Mouse (Mus musculus): ENCODE data around the gene Slamf9.

Gene Slamf9

DNA sequence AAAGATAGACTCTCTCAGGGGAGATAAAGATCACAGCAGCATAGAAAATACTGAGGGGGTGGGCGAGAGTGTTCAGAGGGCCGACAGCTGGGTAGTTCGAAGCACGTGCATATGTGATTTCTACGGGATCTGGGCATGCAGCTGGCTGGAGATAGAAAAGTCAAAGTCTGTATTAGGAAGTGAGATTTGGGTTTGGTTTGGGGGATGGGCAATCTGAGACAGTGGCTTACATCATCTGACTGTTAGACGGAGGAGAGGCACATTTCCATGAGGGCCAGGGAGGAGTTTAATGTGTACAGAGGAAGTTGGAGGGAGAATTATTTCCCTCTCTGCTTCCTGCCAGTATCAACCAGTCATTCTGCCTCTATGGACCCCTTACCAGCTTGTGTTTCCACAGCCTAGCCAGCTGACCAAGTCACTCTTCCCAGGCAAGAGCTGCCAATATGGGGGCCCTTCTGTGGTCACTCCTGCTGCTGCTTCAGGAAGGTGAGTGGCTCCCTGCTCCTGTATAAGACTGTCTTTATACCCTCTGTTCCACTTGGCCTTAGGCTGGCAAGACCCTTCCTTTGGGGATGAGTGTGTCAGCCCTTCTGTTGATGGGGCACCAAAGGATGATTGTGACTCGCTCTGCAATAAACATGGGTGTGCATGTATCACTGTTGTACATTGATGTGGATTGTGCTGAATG lies at the start of gene Slamf9:
Gene Slamf9, plus strand, starts transcription at position 305 of the 688 bp plus-strand sequence.
- DNase-seq, result peak; percentile 19

DNA sequence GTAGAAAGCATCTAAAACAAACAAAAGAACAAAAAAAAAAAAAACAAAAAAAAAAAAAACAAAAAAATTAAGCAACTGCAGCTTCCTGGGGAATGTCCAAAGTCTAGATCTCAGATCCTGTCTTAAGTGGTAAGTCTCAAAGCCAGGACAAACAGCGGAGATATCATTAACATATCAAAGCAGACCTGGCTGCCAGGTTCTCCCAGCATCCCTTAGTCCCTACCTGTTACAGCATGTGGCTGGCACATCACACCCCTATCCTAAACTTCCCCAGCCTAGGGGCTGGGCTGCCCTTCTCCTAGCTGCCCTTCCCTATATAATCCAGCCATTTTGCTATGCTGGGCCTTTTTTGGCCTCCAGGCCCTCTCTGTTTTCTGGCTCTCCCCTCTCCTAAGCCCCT lies 48.7 kb upstream of the Slamf9 start:
- DNase-seq, result no peak

DNA sequence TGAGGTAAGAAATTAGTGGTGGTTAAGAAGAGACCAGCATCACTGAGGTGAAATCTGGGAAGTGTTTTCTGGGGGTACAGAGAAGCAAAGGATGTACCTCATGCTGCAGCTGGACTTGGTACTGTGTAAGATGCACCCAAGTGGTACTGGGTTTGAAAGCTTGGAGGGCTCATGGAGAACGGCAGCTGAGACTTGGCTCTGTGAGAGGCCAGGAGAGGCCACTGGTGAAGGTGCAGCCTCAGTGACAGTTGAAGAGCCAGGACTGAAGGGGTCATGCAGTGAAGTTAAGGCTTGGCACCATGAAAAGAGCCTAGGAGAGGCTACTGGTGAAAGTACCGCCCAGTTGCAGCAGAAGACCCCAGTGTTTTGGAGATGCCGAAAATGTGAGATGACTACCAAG lies 47.3 kb upstream of the Slamf9 start:
- DNase-seq, result no peak

DNA sequence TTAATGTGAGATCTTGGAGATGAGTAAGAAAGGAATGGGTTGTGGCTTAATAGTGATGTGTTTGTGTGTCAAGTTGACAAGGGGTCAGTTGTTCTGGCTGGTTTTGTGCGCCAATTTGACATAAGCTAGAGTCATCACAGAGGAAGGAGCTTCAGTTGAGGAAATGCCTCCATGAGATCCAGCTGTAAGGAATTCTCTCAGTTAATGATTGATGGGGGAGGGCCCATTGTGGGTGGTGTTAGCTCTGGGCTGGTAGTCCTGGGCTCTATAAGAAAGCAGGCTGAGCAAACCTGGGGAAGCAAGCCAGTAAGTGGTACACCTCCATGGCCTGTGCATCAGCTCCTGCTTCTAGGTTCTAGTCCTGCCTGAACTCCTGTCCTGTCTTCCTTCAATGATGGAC lies 46.5 kb upstream of the Slamf9 start:
- no peak for DNase-seq

DNA sequence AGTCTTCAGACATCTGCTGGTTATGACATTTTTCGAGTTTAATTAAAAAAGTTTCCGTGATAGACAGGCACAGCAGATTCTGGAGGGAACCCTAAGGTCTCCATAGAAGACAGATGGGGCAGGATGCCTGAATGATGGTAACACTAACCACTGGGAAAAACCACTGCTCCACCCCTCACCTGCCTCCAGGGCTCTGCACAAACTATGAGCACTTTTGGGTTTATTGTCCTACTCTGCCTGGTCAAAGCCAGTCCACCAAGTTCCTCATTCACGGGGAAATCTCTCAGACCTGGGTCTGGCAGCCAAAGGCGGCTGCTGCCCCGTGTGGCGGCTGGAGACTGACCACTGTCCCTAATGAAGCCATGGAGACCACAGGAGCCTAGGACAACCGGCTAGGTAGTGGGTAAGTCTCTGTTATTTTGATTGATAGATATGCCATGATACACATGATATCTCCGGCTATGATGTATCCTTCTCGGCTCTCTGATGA lies 44.4 kb upstream of the Slamf9 start:
- DNase-seq, result no peak

DNA sequence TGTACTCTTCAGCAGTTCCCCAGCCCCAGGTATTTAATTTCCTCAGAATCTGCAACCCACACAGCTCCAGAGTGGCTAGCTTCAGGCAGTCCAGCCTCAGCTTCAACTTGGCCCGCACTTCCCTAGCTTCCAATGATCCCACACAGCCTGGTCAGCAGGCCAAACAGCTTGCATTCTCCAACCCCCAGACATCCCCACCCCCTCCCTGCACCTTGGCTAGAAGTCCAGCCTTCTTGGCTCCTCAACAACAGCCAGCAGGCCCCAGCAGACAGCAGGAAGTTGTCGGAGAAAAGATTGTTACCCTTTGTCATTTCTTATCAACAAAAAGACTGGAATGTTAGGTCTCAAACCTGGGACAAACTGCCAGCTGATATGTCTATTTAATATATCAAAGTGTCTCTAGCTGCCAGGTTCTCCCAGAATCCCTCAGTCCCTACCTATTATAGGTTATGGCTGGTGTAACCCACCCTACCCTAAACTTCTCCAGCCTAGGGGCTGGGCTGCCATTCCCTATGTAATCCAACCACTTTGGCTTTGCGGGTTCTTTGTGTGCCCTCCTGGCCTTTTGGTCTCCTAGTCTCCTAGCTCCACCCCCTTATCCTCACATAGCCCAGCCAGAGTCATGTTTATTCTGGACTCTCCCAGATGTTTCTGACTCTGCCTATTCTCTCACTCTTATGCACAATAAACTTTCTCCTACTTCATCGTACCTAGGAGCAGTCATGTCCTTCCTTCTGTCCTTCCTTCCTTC lies 43.1 kb upstream of the Slamf9 start:
- DNase-seq, result no peak

DNA sequence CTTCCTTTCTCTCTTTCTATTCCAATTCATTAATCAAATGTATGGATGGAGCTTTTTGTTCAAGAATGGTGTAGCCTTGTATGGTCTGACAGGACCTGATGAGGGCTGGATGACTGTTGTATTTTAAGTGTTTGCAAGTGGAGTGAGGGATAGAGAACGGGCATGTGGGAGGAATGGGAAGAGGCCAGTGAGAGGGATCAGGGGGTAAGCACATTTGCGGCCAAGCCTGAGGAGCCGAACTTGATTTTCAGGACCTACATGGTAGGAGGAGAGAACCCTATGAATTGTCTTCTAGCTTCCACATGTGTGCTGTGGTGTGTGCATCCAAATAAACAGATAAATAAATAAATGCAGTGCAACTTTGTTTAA lies 42.6 kb upstream of the Slamf9 start:
- no peak for DNase-seq

DNA sequence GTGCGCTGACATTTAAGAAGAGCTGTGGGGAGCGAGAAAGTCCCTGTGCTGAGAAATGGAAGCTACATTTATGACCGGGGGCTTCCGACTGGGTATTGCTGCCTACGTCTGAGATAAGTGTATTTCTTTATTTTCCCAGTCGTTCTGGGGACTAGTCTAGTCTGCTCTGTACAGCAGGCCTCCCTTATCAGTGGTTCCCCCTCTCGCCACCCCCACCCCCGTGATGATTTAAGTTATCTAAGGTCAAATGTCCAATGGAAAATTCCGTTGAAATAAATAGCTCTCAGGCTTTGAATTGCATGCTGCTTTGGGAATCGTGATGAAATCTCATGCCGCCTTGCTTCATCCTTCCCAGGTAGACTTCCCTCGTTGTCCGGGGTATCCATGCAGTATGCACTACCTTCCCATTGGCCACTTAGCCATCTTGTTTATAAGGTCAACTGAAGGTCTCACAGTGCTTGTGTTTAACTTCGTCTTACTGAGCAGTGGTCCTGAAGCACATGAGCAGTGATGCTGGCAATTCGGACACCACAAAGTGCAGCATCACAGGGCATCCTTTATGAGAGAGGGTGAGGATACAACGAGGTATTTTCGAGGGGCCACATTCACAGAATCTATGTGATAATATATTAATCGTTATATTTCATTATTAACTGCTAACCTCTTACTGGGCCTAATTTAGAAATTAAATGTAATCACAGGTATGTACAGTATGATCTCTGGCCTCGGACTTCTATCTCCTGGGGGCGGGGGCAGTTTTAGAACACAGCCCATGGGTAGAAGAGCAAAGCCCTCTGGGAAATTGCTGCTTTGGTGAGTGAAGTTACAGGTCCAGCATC lies 41.9 kb upstream of the Slamf9 start:
- no peak for DNase-seq

DNA sequence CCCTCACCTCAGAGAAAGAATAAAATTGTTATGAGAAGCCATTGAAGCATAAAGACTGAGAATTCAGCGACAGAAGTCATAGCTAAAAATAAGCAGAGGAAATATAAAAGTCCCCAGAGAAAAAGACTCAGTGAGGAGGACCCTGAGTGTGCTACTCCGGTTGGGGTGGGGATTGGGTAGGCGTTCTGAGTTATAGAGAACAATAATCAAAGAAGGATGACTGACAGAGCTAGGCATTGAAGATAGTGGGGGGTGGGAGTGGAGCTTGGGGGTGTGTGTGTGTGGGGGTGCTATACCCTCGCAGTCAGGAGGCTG lies 41.4 kb upstream of the Slamf9 start:
- DNase-seq, result no peak

DNA sequence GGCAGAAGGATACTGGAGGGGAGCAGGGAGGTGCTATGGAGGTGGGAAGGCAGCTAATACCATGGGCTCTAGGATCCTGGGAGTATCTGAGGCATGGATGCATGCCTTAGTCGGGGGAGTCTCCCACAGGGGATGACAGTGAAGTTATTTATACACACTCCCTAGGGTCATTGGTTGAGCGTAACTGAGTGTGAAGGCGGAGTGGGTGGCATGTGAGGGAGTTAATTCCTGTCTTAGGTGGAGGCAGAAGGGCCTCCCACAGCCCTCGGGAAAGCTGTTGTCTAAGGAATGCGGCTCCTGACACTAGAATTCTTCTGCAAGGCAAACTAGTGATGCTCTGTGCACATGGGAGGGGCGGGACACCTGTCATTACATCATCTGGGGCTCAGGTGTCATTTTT lies 38.4 kb upstream of the Slamf9 start:
- no peak for DNase-seq

DNA sequence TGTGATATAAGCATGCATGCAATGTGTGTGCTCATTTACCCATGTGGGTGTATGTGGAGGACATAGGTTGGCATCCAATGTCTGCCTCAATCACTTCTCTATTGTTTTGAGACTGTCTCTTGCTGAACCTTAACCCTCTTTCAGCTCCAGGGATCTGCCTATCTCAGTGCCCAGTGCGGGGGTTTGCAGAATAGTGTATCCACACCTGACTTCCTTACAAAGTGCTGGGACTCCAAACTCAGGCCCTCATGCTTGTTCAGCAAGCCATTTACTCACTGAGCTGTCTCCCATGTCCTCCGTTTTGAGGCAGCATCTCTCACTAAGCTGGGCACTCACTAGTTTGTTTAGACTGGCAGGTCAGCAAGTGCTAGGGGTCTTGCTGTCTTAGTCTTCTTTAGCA lies 36.5 kb upstream of the Slamf9 start:
- DNase-seq, result no peak

DNA sequence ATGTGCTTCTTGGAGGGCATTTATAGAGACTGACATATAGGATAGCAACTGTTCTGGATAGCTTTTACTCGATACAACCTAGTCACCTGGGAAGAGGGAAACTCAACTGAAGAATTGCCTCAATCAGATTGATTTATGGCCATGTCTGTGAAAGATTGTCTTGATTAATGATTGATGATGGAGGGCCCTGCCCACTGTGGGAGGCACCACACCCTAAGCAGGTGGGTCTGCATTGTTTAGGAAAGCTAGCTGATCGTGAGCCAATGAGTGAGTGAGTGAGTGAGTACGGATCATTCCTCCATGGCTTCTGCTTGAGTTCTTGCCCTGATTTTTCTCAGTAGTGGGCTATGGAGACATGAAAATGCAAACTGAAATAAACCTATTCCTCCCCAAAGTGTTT lies 34.6 kb upstream of the Slamf9 start:
- no peak for DNase-seq

DNA sequence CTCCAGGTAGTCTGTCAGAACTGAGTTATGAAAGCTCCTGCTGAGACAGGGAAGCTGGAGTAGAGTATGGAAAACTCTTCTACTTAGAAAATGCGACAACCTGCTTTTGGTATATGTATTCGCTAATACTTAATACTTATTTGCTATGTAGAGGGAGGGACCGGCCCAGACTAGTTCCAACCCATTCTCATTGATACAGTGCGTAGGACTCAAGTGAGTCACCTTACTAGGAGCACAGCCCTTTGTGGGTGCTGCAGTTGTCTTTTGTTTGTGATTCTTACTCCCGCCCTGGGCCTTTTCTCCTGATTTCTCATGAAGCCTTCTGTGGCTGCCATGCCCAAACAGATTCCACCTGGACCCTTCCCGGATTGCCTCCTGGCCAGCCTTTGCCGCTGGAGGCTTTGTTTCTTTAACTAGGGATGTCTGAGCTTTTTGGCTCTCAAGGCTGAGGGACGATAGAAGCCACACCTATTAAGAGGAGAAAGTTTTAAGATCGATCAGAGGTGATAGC lies 33.2 kb upstream of the Slamf9 start:
- no peak for DNase-seq

DNA sequence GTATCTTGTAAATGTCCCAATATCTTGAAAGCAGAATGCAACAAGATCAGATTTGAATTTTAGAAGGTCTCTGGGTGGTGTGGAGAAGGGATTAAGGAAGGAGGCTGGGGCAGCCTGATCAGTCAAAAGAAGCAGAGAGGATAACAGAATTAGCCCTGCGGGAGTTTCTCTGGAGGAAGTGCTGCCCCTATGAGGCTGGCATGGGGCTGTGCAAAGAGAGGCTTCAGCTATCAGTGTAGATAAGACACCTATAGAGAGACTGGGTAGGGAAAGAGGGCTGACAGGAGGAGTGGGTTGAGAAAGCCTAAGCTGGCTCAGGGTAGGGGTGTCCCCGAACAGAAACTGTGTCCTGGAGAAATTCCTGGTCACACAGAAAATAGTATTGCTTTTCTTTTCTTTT lies 24.9 kb upstream of the Slamf9 start:
- no peak for DNase-seq

DNA sequence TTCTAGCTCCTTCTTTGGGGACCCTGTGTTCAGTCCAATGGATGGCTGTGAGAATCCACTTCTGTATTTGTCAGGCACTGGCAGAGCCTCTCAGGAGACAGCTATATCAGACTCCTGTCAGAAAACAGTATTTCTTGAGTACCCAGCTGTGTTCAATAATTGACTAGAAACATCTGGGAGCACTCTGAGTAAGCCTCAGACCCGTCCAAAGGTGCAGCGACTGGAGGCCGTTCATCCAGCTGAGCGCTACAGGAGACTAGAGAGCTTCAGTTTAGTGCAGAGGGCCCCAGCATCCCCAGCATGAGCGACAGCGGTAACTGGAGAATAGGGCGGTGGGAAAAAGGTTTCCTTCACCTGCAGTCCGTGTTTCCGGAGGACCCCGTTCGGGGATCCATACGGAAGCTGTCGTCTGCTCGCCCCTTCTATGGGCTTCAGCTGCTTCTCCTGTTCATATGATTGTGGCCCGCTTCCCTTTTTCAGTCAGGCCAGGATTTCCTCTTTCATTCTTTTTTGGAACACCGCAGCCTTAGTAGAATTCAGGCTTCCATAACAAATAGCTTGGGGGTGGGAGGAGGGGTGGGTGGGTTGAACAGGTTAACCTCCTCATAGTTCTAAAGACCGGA lies 24.2 kb upstream of the Slamf9 start:
- no peak for DNase-seq

DNA sequence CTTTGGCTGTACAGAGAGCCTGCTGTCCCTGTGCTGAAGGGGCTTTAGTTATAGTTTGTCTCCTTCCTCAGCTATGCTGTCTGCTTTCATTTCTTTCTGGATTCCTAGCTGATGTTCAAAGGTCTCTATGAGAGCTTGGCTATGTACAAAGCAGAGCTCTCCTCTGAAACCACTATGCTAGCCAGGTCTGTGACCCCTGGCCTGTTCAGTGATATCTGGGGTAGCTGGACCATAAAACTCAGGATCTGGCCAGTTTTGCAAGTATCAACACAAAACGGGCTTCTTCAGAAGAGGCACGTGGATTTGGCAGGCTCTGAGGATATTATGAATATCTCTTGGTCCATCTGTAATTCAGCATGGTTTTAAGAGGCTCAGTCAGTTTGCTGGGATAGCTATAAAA lies 22.2 kb upstream of the Slamf9 start:
- no peak for DNase-seq

DNA sequence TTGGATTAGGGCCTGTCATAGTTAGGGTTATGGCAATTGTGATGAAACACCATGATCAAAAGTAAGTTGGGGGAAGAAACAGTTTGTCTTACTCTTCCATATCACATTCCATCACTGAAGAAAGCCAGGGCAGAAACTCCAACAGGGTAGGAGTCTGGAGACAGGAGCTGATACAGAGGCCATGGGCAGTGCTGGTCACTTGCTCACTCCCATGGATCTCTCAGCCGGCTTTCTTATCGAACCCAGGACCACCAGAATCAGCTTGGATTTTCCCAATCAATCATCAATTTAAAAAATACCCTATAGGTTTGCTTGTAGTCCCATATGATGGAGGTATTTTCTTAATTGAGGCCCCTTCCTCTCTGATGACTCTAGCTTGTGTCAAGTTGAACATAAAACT lies 21.3 kb upstream of the Slamf9 start:
- no peak for DNase-seq

DNA sequence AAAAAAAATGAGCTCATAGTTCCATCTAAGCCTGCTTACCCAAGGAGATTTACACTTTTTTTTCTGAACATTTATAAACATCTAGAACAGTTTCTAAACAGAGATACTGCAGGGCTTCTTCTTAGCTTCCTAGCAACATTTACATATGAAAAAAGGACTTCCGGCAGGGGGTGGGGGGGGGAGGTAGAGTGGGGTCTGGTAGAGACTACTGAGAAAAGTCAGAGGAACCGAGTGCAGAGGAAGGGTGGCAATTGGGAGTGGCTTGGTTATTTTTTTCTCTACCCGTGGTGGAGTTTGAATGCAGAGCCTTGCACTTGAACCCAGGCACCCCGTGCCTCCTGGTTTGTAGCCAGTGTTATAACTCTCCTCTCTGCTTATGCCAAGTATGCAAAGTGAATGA lies 19.7 kb upstream of the Slamf9 start:
- no peak for DNase-seq

DNA sequence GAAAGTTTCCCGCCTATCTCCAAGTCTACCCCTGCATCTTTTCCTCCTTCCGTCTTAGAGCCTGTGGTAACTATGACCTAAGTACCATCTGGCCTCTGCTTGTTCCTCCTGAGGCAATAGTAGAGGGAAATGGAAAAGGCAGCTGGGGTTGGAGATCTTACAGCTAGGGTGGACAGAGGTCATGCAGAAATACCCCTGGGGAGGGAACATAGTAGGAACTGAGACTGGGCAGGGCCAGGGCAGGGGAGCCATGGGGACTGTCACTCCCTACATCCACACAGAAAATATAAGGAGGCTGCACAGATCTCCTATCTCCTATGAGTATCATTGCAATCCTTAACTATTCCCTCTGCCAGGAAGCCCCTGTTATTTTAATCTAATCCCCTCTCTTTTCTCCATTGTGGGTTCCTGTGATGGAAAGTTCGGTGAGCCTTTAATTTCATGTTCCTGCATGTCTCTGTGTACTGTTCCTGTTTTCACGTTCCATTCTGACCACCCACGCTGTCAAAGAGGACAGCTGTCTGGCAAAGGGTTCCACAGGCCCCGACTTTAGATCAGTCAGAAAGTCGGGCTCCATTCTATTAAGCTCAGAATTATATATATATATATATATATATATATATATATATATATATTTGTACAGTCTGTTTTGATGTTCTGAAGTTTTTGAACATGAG lies 19.0 kb upstream of the Slamf9 start:
- no peak for DNase-seq

DNA sequence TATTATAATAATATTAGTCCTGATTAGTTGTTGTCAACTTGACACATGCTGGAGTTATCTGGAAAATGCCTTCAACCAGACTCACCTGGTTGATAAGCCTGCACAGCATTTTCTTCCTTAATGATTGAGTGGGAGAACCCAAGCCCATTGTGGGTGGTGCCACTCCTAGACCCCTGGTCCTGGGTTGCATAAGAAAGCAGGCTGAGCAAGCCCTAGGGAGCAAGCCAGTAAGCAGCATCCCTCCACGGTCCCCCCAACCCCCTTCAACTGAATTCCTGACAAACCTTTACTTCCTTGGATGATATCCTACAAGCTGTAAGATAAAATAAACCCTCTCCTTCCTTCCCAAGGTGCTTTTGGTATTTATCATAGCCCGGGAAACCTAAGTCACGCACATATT lies 18.0 kb upstream of the Slamf9 start:
- DNase-seq, result no peak

DNA sequence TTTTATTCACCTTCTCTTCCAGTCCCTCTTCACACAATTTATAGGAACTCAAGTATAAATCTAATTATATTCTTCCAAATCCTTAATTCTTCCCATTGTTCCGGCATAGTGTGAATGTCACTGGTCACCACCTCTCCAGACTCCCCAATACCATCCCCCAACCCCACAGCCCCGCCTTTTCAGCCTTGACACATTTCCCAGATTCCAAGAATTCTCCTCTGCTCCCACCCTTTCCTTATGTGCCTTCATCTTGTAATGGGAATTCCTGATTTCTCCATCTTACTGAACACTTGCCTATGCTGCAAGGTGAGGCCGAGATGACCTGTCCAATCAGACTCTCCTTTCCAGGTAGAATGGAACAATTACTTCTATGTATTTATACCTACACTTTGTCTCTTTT lies 17.1 kb upstream of the Slamf9 start:
- DNase-seq, result no peak

DNA sequence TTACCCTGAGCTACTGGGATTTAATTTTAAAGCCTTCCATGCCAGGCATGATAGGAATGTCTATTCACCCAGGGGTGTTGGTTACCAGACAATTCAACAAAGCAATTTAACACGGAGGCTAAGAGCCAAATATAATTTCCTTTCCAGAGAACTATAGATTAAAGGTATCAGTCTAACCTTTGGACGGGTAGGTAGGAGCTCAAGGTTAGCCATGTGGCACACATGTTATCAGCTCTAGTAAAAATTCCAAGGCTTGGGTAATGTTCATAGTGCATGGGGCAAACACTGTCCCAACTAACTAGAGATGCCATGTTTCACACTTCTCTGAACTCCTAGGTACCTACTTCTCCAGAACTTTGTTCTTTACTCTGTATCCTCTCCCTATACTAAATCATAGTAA lies 13.6 kb upstream of the Slamf9 start:
- no peak for DNase-seq

DNA sequence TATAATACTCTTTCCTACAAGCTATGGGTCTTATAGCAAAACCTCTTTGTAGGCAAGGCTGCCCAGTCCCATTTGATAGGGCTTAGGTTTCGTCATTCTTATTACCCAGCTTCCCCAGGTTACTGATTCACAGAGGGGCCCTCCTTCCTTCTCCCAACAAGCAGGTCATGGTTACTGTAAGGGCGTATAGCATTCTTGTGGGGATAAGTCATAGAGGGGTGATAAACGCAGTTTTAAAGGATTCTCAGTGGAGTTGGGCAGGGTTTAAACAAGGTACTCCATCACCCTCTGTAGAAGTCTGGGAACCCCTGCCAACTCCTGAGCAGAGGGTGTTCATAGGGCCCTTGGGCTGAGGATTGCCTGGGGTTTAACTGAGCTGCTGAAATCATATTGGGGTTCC lies 12.6 kb upstream of the Slamf9 start:
- no peak for DNase-seq

Measured in liver (tissue).